In genomic region chr6:90821916-90822602, GRCm38 (mm10) we compare ENCODE assay signal across 14 mouse cellular contexts.
A peak's percentile ranks its signal among the peaks of the same experiment; 100 is the strongest.
DNase-seq lines count a peak whose midpoint lies in the region; ATAC-seq and TF ChIP-seq lines count a peak whose summit lies in the region.
"Had no signal": no experiment of that assay in that cellular context is flagged by ENCODE, and none has a peak within 500 bp of the region (broad histone marks: within the 10 kb centered on the region; RNA-seq: fewer than 3 reads in every experiment).

No protein-coding gene starts in this region.

- no peaks in the 10 kb centered on the region for H3K27me3 ChIP-seq in hindbrain, embryonic 11.5 days (ENCODE audit: control insufficient read depth, insufficient read depth, low read length)
- no peaks in the 10 kb centered on the region for H3K27me3 ChIP-seq in hindbrain, embryonic 16.5 days (replicated peaks; ENCODE audit: control insufficient read depth, insufficient read depth, low read length)
- no peaks in the 10 kb centered on the region for H3K27me3 ChIP-seq in forebrain, embryonic 14.5 days (replicated peaks; ENCODE audit: control insufficient read depth, insufficient read depth, low read length)
- H3K27me3 ChIP-seq: embryonic facial prominence, embryonic 13.5 days; limb, embryonic 13.5 days had no signal

- no peak overlapping the region for H3K4me3 ChIP-seq in hindbrain, embryonic 11.5 days (ENCODE audit: low read depth, low read length)
- no peak overlapping the region for H3K4me3 ChIP-seq in hindbrain, embryonic 16.5 days (ENCODE audit: low read length)
- H3K4me3 ChIP-seq in forebrain, embryonic 14.5 days (ENCODE audit: low read depth, low read length): no peak overlapping the region
- H3K4me3 ChIP-seq in olfactory bulb, adult 2 months (ENCODE audit: insufficient read depth, low read depth, low read length): no peak overlapping the region
- H3K4me3 ChIP-seq: embryonic facial prominence, embryonic 13.5 days; limb, embryonic 13.5 days had no signal

- WGBS in hindbrain, embryonic 11.5 days: 20% methylated on average over 4 of the region's 4 CpGs
- WGBS in hindbrain, embryonic 16.5 days: 25% methylated on average over 4 of the region's 4 CpGs
- WGBS in forebrain, embryonic 14.5 days: 15% methylated on average over 4 of the region's 4 CpGs
- 30% methylated on average over 4 of the region's 4 CpGs for WGBS in olfactory bulb, adult 2 months

- no peaks in the 10 kb centered on the region for H3K9me3 ChIP-seq in hindbrain, embryonic 11.5 days (ENCODE audit: control insufficient read depth, low read length)
- no peaks in the 10 kb centered on the region for H3K9me3 ChIP-seq in hindbrain, embryonic 16.5 days (ENCODE audit: control insufficient read depth, low read length)
- no peaks in the 10 kb centered on the region for H3K9me3 ChIP-seq in forebrain, embryonic 14.5 days (replicated peaks; ENCODE audit: control insufficient read depth, low read length)
- H3K9me3 ChIP-seq: embryonic facial prominence, embryonic 13.5 days; G1E; limb, embryonic 13.5 days had no signal

- no peak for TF ChIP-seq CTCF in olfactory bulb, adult 2 months (IDR thresholded peaks at IDR 0.05; ENCODE audit: insufficient read depth, low read depth, low read length)

- H3K9ac ChIP-seq in hindbrain, embryonic 11.5 days (ENCODE audit: low read depth, low read length): no peak overlapping the region
- no peak overlapping the region for H3K9ac ChIP-seq in hindbrain, embryonic 16.5 days (ENCODE audit: low read depth, low read length)
- H3K9ac ChIP-seq in forebrain, embryonic 14.5 days (ENCODE audit: low read length): no peak overlapping the region
- H3K9ac ChIP-seq: embryonic facial prominence, embryonic 13.5 days; limb, embryonic 13.5 days; liver, embryonic 14.5 days had no signal

- H3K27ac ChIP-seq in hindbrain, embryonic 11.5 days (ENCODE audit: low read depth, low read length): no peak overlapping the region
- no peak overlapping the region for H3K27ac ChIP-seq in hindbrain, embryonic 16.5 days (ENCODE audit: low read depth, low read length)
- H3K27ac ChIP-seq in forebrain, embryonic 14.5 days (ENCODE audit: low read depth, low read length): peak overlapping the region; percentile 66
- 0 out of 2 replicates have a peak overlapping the region, but pooled peaks have one; percentile 4 for H3K27ac ChIP-seq in olfactory bulb, adult 2 months (ENCODE audit: insufficient read depth, low read depth, low read length)
- H3K27ac ChIP-seq: embryonic facial prominence, embryonic 13.5 days; limb, embryonic 13.5 days; liver, embryonic 14.5 days had no signal

- no peak for ATAC-seq in hindbrain, embryonic 11.5 days (ENCODE audit: low FRiP score)
- no peak for ATAC-seq in hindbrain, embryonic 16.5 days
- ATAC-seq in forebrain, embryonic 14.5 days: peak; percentile 72

- no peaks in the 10 kb centered on the region for H3K36me3 ChIP-seq in hindbrain, embryonic 11.5 days (ENCODE audit: control insufficient read depth, insufficient read depth, low read length)
- H3K36me3 ChIP-seq in hindbrain, embryonic 16.5 days (ENCODE audit: control insufficient read depth, insufficient read depth, low read length): no peaks in the 10 kb centered on the region
- no peaks in the 10 kb centered on the region for H3K36me3 ChIP-seq in forebrain, embryonic 14.5 days (ENCODE audit: control insufficient read depth, insufficient read depth, low read length)
- H3K36me3 ChIP-seq: embryonic facial prominence, embryonic 13.5 days; G1E; limb, embryonic 13.5 days had no signal

- peak; percentile 33 for DNase-seq in hindbrain, embryonic 11.5 days (ENCODE audit: low spot score)
- DNase-seq in right cerebral cortex, postnatal 10 days (ENCODE audit: low spot score in 2 of 2): peak; percentile 52 to 66
- DNase-seq in right cerebral cortex, postnatal 14 days: no peak
- DNase-seq in forebrain, embryonic 14.5 days (ENCODE audit: low spot score): peak; percentile 63
- no peak for DNase-seq in adrenal gland, adult 18-20 months (ENCODE audit: low spot score in 2 of 2)
- DNase-seq: kidney, adult 2 months; midbrain, embryonic 14.5 days; thymus, postnatal 4 days had no signal

- H3K4me2 ChIP-seq in hindbrain, embryonic 11.5 days (replicated peaks; ENCODE audit: low read depth, low read length): no peak overlapping the region
- no peak overlapping the region for H3K4me2 ChIP-seq in hindbrain, embryonic 16.5 days (ENCODE audit: low read length)
- H3K4me2 ChIP-seq in forebrain, embryonic 14.5 days (ENCODE audit: low read length): no peak overlapping the region
- H3K4me2 ChIP-seq: embryonic facial prominence, embryonic 13.5 days; limb, embryonic 13.5 days had no signal

- no peak for TF ChIP-seq POLR2A in olfactory bulb, adult 2 months (IDR thresholded peaks at IDR 0.05; ENCODE audit: insufficient read depth, low read depth, low read length)

- peaks cover 8% of the 10 kb centered on the region for H3K4me1 ChIP-seq in hindbrain, embryonic 11.5 days (replicated peaks; ENCODE audit: control insufficient read depth, insufficient read depth, low read length)
- peaks cover 9% of the 10 kb centered on the region; the same call in 1 of the 2 replicates for H3K4me1 ChIP-seq in hindbrain, embryonic 16.5 days (ENCODE audit: control insufficient read depth, insufficient read depth, low read depth, low read length)
- no peaks in the 10 kb centered on the region for H3K4me1 ChIP-seq in forebrain, embryonic 14.5 days (ENCODE audit: control insufficient read depth, insufficient read depth, low read length)
- peaks cover 8% of the 10 kb centered on the region for H3K4me1 ChIP-seq in olfactory bulb, adult 2 months (ENCODE audit: control insufficient read depth, insufficient read depth, low read length)
- H3K4me1 ChIP-seq: embryonic facial prominence, embryonic 13.5 days; limb, embryonic 13.5 days had no signal

Comparison
In these comparisons a context has a peak if more than half of its experiments do, and no peak if none do; other contexts are left out.
1. DNase-seq: peak in hindbrain, embryonic 11.5 days (single experiment), right cerebral cortex, postnatal 10 days (2 of 2) and forebrain, embryonic 14.5 days (single experiment); none in right cerebral cortex, postnatal 14 days (single experiment) and adrenal gland, adult 18-20 months (0 of 2).
2. H3K27ac ChIP-seq: peak in forebrain, embryonic 14.5 days (single experiment) and olfactory bulb, adult 2 months (single experiment); none in hindbrain, embryonic 11.5 days (single experiment) and hindbrain, embryonic 16.5 days (single experiment).